In genomic region chr2:131385176-131385575, GRCm38 (mm10) we compare ENCODE assay signal across 25 mouse cellular contexts. TPM values are rescaled to one million over a fixed set of nuclear protein-coding genes. Genes with fewer than 3 reads are reported as not detected.
A peak's percentile ranks its signal among the peaks of the same experiment; 100 is the strongest.
DNase-seq lines count a peak whose midpoint lies in the region; ATAC-seq and TF ChIP-seq lines count a peak whose summit lies in the region.
"Had no signal": no experiment of that assay in that cellular context is flagged by ENCODE, and none has a peak within 500 bp of the region (broad histone marks: within the 10 kb centered on the region; RNA-seq: fewer than 3 reads in every experiment).

No protein-coding gene starts in this region.

- H3K9ac ChIP-seq in CH12.LX (ENCODE audit: insufficient read depth, low read depth) = no peak overlapping the region
- H3K9ac ChIP-seq: embryonic facial prominence, embryonic 13.5 days; forebrain, embryonic 12.5 days; heart, embryonic 15.5 days; hindbrain, embryonic 13.5 days had no signal

- peaks cover 20 to 40% of the 10 kb centered on the region in 2 experiments for H3K4me1 ChIP-seq in CH12.LX (ENCODE audit: control insufficient read depth in 1 of 2, insufficient read depth in 2 of 2)
- H3K4me1 ChIP-seq: embryonic facial prominence, embryonic 13.5 days; forebrain, embryonic 12.5 days; heart, embryonic 15.5 days; hindbrain, embryonic 13.5 days had no signal

- DNase-seq in frontal cortex, postnatal 14 days (ENCODE audit: low spot score in 2 of 2) = no peak
- peak; percentile 11 for DNase-seq in layer of hippocampus, adult 11-12 months (ENCODE audit: low spot score)
- DNase-seq in layer of hippocampus, postnatal 10 days (ENCODE audit: low spot score in 2 of 2) = no peak
- DNase-seq in left cerebral cortex, adult 18-20 months (ENCODE audit: low spot score in 2 of 2) = peak; percentile 49 to 63
- DNase-seq in left cerebral cortex, adult 11 months (ENCODE audit: low spot score) = no peak
- no peak for DNase-seq in CH12.LX (ENCODE audit: extremely low read depth)
- no peak for DNase-seq in gastrocnemius, postnatal 14 days
- DNase-seq: adrenal gland, postnatal 10 days; B cell, adult 2 months; cerebellum, adult 11-12 months; cerebellum, adult 9-10 months; cerebellum, postnatal 25 days; gastrocnemius, adult 2 months; gastrocnemius, postnatal 36 days; heart, adult 18-20 months; heart, postnatal 14 days had no signal

- TF ChIP-seq CTCF in CH12.LX (conservative IDR thresholded peaks at IDR 0.05 in 1 of 2, IDR thresholded peaks at IDR 0.05 in 1 of 2; ENCODE audit: low read depth in 2 of 2, low read length in 2 of 2) = no peak

- no peak for TF ChIP-seq EP300 in CH12.LX (IDR thresholded peaks at IDR 0.05; ENCODE audit: low read length)

- peak overlapping the region; percentile 38; the same call in 1 of the 2 replicates for H3K27ac ChIP-seq in CH12.LX (ENCODE audit: insufficient read depth, low read depth)
- H3K27ac ChIP-seq: embryonic facial prominence, embryonic 13.5 days; forebrain, embryonic 12.5 days; gastrocnemius, adult 2 months; heart, embryonic 15.5 days; hindbrain, embryonic 13.5 days; hindbrain, postnatal 0 days had no signal

- intact Hi-C loops in gastrocnemius, postnatal 14 days (cut with DNase I; ENCODE audit: low total_unique reads) = no loop called here

- no peak for TF ChIP-seq RAD21 in CH12.LX (IDR thresholded peaks at IDR 0.05; ENCODE audit: low read depth, low read length)

- H3K79me2 ChIP-seq in CH12.LX (replicated peaks; ENCODE audit: control insufficient read depth, extremely low read depth, insufficient read depth, poor library complexity, severe bottlenecking) = no peaks in the 10 kb centered on the region

- ATAC-seq in frontal cortex, adult (ENCODE audit: low TSS enrichment) = peak; percentile 90
- ATAC-seq: CD4-positive, CD25-positive, alpha-beta regulatory T cell, adult 4 months; forebrain, embryonic 16.5 days; hindbrain, postnatal 0 days had no signal

- dilution Hi-C loops in CH12.LX (cut with MboI; ENCODE audit: extremely low pct_ligation_motif_present, extremely low pct_unique_long_range_greater_than_20kb, low sequenced_read_pairs) = no loop called here

- TF ChIP-seq POLR2A in CH12.LX (IDR thresholded peaks at IDR 0.05; ENCODE audit: low read depth, low read length) = no peak

- no peak overlapping the region for H3K4me3 ChIP-seq in CH12.LX (replicated peaks in 1 of 3; ENCODE audit: low read depth in 2 of 3, low read length in 2 of 3, poor library complexity in 1 of 3)
- H3K4me3 ChIP-seq: embryonic facial prominence, embryonic 13.5 days; forebrain, embryonic 12.5 days; gastrocnemius, adult 2 months; heart, embryonic 15.5 days; hindbrain, embryonic 13.5 days had no signal

- in situ Hi-C loops in CH12.LX (cut with MboI; ENCODE audit: low pct_ligation_motif_present, low pct_unique_long_range_greater_than_20kb, low sequenced_read_pairs) = no loop called here

- peaks cover 4% of the 10 kb centered on the region for H3K9me3 ChIP-seq in CH12.LX (replicated peaks; ENCODE audit: low read length)
- H3K9me3 ChIP-seq: embryonic facial prominence, embryonic 13.5 days; forebrain, embryonic 12.5 days; heart, embryonic 15.5 days; hindbrain, embryonic 13.5 days had no signal

- H3K36me3 ChIP-seq in CH12.LX (replicated peaks in 1 of 2; ENCODE audit: control insufficient read depth in 1 of 2, insufficient read depth in 1 of 2, low read length in 1 of 2) = no peaks in the 10 kb centered on the region
- H3K36me3 ChIP-seq: embryonic facial prominence, embryonic 13.5 days; forebrain, embryonic 12.5 days; heart, embryonic 15.5 days; hindbrain, embryonic 13.5 days had no signal

- no peak overlapping the region for H3K4me2 ChIP-seq in CH12.LX (ENCODE audit: insufficient read depth, low read depth, poor library complexity, severe bottlenecking)
- H3K4me2 ChIP-seq: embryonic facial prominence, embryonic 13.5 days; forebrain, embryonic 12.5 days; heart, embryonic 11.5 days; heart, embryonic 15.5 days; hindbrain, embryonic 13.5 days had no signal

- H3K27me3 ChIP-seq in CH12.LX (replicated peaks) = no peaks in the 10 kb centered on the region
- H3K27me3 ChIP-seq: embryonic facial prominence, embryonic 13.5 days; forebrain, embryonic 12.5 days; heart, embryonic 15.5 days; hindbrain, embryonic 13.5 days had no signal

TF ChIP-seq in CH12.LX, 34 proteins besides CTCF, POLR2A, EP300 and RAD21:
- TF ChIP-seq CHD1 (IDR thresholded peaks at IDR 0.05; ENCODE audit: low read depth, low read length) = no peak
- no peak for TF ChIP-seq USF1 (IDR thresholded peaks at IDR 0.05; ENCODE audit: low read depth, low read length)

RNA-seq across cellular contexts. Expression of gene Rnf24, which starts 32.5 kb away (rescaled TPM):
- 10 to 100 TPM; 29.8 to 30.8 TPM for total RNA-seq in layer of hippocampus, postnatal 10 days (2021)
- total RNA-seq in left cerebral cortex, adult 18-20 months (2021) = 10 to 100 TPM; 40.7 to 41.8 TPM
- 3.4 and 3.9 TPM in 2 replicates for total RNA-seq in CH12.LX (2012; rRNA removed)
- total RNA-seq in CH12.LX (2014; rRNA removed) = 3.5 and 3.9 TPM in 2 replicates
- 11.8 and 14.7 TPM in 2 replicates for polyA plus RNA-seq in CH12.LX (2012; ENCODE audit: insufficient read length, low read depth)
- total RNA-seq in gastrocnemius, postnatal 14 days (2021) = 1 to 10 TPM; 1.5 to 2.4 TPM

Comparison
In these comparisons a context has a peak if more than half of its experiments do, and no peak if none do; other contexts are left out.
1. DNase-seq: peak in layer of hippocampus, adult 11-12 months (single experiment) and left cerebral cortex, adult 18-20 months (2 of 2); none in frontal cortex, postnatal 14 days (0 of 2), layer of hippocampus, postnatal 10 days (0 of 2), left cerebral cortex, adult 11 months (single experiment), CH12.LX (single experiment) and gastrocnemius, postnatal 14 days (single experiment).
2. RNA of gene Rnf24, which starts 32.5 kb away (total RNA-seq): 40.7 to 41.8 TPM in left cerebral cortex, adult 18-20 months and 29.8 to 30.8 TPM in layer of hippocampus, postnatal 10 days; 3.4 to 3.9 TPM in CH12.LX and 1.5 to 2.4 TPM in gastrocnemius, postnatal 14 days; every median in the first group is over 4 times any median in the second.